Mouse (Mus musculus) kidney, embryonic 15.5 days (tissue): ENCODE data around the gene Mcfd2. TPM values are rescaled to one million over a fixed set of nuclear protein-coding genes. Genes with fewer than 3 reads are reported as not detected.

ENCODE experiments used
- ATAC-seq: fragments of 200-750 bp; cut with Nextera tagmentation; replicated peaks from 2 replicates; pipeline ENCODE4 v1.8.0; 2017; ENCODE audit warnings: moderate TSS enrichment; ENCODE audit not compliant: low FRiP score
- H3K27ac ChIP-seq: fragments of 300-500 bp; sonication (generic); 2 replicates; pipeline ENCODE4 v1.5.1; 2015; ENCODE audit warnings: mild to moderate bottlenecking, inconsistent platforms
- H3K27me3 ChIP-seq: fragments of 300-500 bp; sonication (generic); 2 replicates; pipeline ENCODE4 v1.6.1; 2015; ENCODE audit warnings: inconsistent platforms
- H3K36me3 ChIP-seq: fragments of 300-500 bp; sonication (generic); 2 replicates; pipeline ENCODE4 v1.6.1; 2015; ENCODE audit warnings: inconsistent platforms
- H3K4me1 ChIP-seq: fragments of 300-500 bp; sonication (generic); 2 replicates; pipeline ENCODE4 v1.6.1; 2015; ENCODE audit warnings: inconsistent platforms
- H3K4me2 ChIP-seq: fragments of 300-500 bp; sonication (generic); 2 replicates; pipeline ENCODE4 v1.6.1; 2015; ENCODE audit warnings: moderate library complexity, mild to moderate bottlenecking, inconsistent platforms
- H3K4me3 ChIP-seq: fragments of 300-500 bp; sonication (generic); replicated peaks from 2 replicates; pipeline ENCODE4 v1.5.1; 2015; ENCODE audit warnings: mild to moderate bottlenecking, inconsistent platforms
- H3K9ac ChIP-seq: fragments of 300-500 bp; sonication (generic); 2 replicates; pipeline ENCODE4 v1.6.1; 2015; ENCODE audit warnings: mild to moderate bottlenecking, inconsistent platforms
- H3K9me3 ChIP-seq: fragments of 300-500 bp; sonication (generic); replicated peaks from 2 replicates; pipeline ENCODE4 v1.6.1; 2016; ENCODE audit warnings: inconsistent platforms
- WGBS: fragments of 180-500 bp; shearing (Covaris S2); methylation state at CpG from one replicate; pipeline ENCODE4 v1.1.7; 2015; ENCODE audit warnings: mixed read lengths; 5-methylcytosine and 5-hydroxymethylcytosine counted together
- polyA plus RNA-seq: library from polyadenylated mRNA; unstranded; fragments of >200 nt; fragmentation: Nextera tagmentation; extraction: Ambion mirVana; gene quantifications from 2 replicates; pipeline ENCODE4 v1.2.1, GENCODE M21; 2015

Gene Mcfd2
- polyA plus RNA-seq, 1 experiment from 2014 or later, result 110 TPM

- Histone ChIP-seq H3K27ac (peak overlapping the region; percentile 80), H3K4me2 (peak overlapping the region; percentile 82), H3K9ac (peak overlapping the region; percentile 99), H3K27me3 (no peaks in the 10 kb centered on the region), H3K9me3 (no peaks in the 10 kb centered on the region), H3K4me1 (peaks cover 20% of the 10 kb centered on the region), H3K4me3 (peak overlapping the region; percentile 96), H3K36me3 (peaks cover 36% of the 10 kb centered on the region)
- peak; percentile 79 for ATAC-seq
- 5% methylated on average over 28 of the region's 28 CpGs for WGBS
These were observed 576 bp downstream of the Mcfd2 start for GRCm38 (mm10) chr17:87264927-87265791.

GRCm38 (mm10) chr17:87264054-87264830 lies 1.5 kb downstream of the Mcfd2 start:
- 83% methylated on average over 11 of the region's 11 CpGs for WGBS
- Histone ChIP-seq H3K4me1 (peaks cover 20% of the 10 kb centered on the region), H3K9me3 (no peaks in the 10 kb centered on the region), H3K4me3 (peak overlapping the region; percentile 96), H3K27ac (no peak overlapping the region), H3K4me2 (peak overlapping the region; percentile 82), H3K36me3 (peaks cover 45% of the 10 kb centered on the region), H3K27me3 (no peaks in the 10 kb centered on the region), H3K9ac (0 out of 2 replicates have a peak overlapping the region, but pooled peaks have one; percentile 99)
- no peak for ATAC-seq

DNA sequence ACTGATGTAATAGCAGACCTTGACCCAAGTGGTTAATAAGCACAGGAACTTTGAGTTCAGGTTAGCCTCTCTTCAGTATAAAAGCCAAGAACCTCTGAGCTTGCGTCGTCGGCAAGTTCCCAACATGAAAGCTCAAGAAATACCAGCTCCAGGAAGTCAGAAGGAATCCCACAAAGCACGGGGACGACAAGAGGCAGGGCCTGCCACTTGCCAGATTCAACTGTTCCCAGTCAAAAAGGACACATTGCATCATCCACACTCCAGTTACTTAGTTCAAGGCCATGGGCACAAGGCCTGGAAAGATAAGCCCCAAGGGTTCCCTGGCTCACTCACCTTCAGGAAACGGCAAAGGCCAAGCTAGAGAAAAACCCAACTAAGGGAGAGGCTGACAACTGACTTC lies 2.3 kb downstream of the Mcfd2 start:
- no peaks in the 10 kb centered on the region for H3K27me3 ChIP-seq
- H3K36me3 ChIP-seq, result peaks cover 48% of the 10 kb centered on the region
- WGBS, result 92% methylated on average over 6 of the region's 6 CpGs
- H3K9ac ChIP-seq, result no peak overlapping the region
- no peak overlapping the region for H3K4me2 ChIP-seq
- peaks cover 20% of the 10 kb centered on the region for H3K4me1 ChIP-seq
- H3K4me3 ChIP-seq, result no peak overlapping the region
- no peak overlapping the region for H3K27ac ChIP-seq
- ATAC-seq, result no peak
- no peaks in the 10 kb centered on the region for H3K9me3 ChIP-seq

GRCm38 (mm10) chr17:87255672-87256071 lies 10.1 kb downstream of the Mcfd2 start:
- H3K36me3 ChIP-seq, result peaks cover 68% of the 10 kb centered on the region
- ATAC-seq, result no peak
- H3K4me1 ChIP-seq, result no peaks in the 10 kb centered on the region
- no peaks in the 10 kb centered on the region for H3K27me3 ChIP-seq
- no peak overlapping the region for H3K4me3 ChIP-seq
- no peak overlapping the region for H3K4me2 ChIP-seq
- WGBS, result 86% methylated on average over 16 of the region's 16 CpGs
- no peak overlapping the region for H3K27ac ChIP-seq
- no peak overlapping the region for H3K9ac ChIP-seq
- no peaks in the 10 kb centered on the region for H3K9me3 ChIP-seq

DNA sequence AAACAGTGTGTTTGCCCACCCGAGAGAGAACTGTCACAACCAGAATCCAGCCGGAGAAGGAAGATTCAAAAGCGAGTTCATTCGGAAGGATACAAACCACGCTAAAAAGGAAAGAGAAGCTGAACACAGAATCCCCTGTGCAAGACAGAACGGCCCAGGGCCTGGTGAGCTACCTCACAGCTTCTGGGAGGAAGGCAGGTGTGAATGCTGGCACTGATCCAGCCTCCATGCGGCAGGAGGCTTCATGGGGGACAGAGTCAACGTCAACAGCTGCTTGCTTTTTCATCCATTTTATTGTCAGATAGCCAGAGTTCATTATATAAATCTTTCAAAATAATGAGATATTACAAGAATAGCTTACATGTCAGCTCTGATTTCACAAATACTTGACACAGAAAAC lies 11.4 kb downstream of the Mcfd2 start:
- Histone ChIP-seq H3K27ac (no peak overlapping the region), H3K9me3 (no peaks in the 10 kb centered on the region), H3K9ac (no peak overlapping the region), H3K27me3 (no peaks in the 10 kb centered on the region), H3K4me1 (no peaks in the 10 kb centered on the region), H3K36me3 (peaks cover 55% of the 10 kb centered on the region), H3K4me3 (no peak overlapping the region), H3K4me2 (no peak overlapping the region)
- no peak for ATAC-seq
- 78% methylated on average over 8 of the region's 8 CpGs for whole genome bisulfite sequencing

GRCm38 (mm10) chr17:87246103-87246502 lies 19.6 kb downstream of the Mcfd2 start:
- Histone ChIP-seq H3K4me1 (peaks cover 25% of the 10 kb centered on the region), H3K36me3 (no peaks in the 10 kb centered on the region), H3K4me2 (no peak overlapping the region), H3K9me3 (0 out of 2 replicates have a peak, but pooled peaks cover 4% of the 10 kb centered on the region), H3K27ac (peak overlapping the region; percentile 82; the same call in 1 of the 2 replicates), H3K4me3 (no peak overlapping the region), H3K27me3 (no peaks in the 10 kb centered on the region), H3K9ac (no peak overlapping the region)
- 66% methylated on average over 9 of the region's 9 CpGs for WGBS
- no peak for ATAC-seq

DNA sequence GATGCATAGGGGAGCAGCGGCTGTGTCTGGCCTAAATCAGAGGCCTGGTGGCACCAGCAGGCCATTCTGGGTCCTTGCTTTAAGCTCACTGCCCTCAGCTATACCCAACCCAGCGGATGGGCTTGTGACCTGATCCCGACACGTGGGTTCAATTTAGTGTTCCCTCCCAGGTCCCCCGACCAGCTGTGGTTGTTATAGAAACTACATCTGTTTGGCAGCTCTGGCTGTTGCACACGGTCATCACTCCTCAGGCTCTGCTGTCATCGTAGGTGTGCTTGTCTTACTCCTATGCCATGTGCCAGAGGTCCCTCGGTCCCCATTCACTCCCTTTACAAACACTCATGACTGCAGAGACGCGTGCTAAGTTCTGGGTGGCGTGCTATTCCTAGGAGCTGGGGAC lies 27.9 kb downstream of the Mcfd2 start:
- Histone ChIP-seq H3K4me3 (no peak overlapping the region), H3K4me1 (peaks cover 5% of the 10 kb centered on the region; the same call in 1 of the 2 replicates), H3K36me3 (no peaks in the 10 kb centered on the region), H3K27ac (no peak overlapping the region), H3K9me3 (0 out of 2 replicates have a peak, but pooled peaks cover 4% of the 10 kb centered on the region), H3K27me3 (no peaks in the 10 kb centered on the region), H3K4me2 (no peak overlapping the region), H3K9ac (no peak overlapping the region)
- no peak for ATAC-seq
- 75% methylated on average over 11 of the region's 11 CpGs for WGBS

- H3K4me3 ChIP-seq, result no peak overlapping the region
- H3K9ac ChIP-seq, result no peak overlapping the region
- H3K36me3 ChIP-seq, result no peaks in the 10 kb centered on the region
- H3K27me3 ChIP-seq, result no peaks in the 10 kb centered on the region
- no peak overlapping the region for H3K27ac ChIP-seq
- H3K9me3 ChIP-seq, result 0 out of 2 replicates have a peak, but pooled peaks cover 4% of the 10 kb centered on the region
- 38% methylated on average over 18 of the region's 18 CpGs for WGBS
- no peak overlapping the region for H3K4me2 ChIP-seq
- peaks cover 5% of the 10 kb centered on the region; the same call in 1 of the 2 replicates for H3K4me1 ChIP-seq
- ATAC-seq, result peak; percentile 30; the same call in 1 of the 2 replicates
These were observed 28.7 kb downstream of the Mcfd2 start for GRCm38 (mm10) chr17:87236725-87237650.

DNA sequence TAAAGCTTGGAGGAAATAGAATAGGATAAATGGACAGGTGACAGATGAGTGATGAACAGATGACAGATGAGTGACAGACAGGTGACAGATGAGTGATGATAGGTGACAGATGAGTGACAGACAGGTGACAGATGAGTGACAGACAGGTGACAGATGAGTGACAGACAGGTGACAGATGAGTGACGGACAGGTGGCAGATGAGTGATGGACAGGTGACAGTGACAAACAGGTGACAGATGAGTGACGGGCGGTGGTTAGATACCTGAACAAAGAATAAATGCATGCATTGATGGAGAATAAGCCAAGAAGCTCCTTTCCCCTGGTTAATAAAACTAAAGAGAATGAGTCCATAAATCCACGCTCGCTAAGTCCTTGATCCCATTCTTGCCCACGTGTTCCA lies 30.7 kb downstream of the Mcfd2 start:
- WGBS, result 86% methylated on average over 6 of the region's 6 CpGs
- no peak overlapping the region for H3K4me3 ChIP-seq
- ATAC-seq, result no peak
- no peaks in the 10 kb centered on the region for H3K27me3 ChIP-seq
- no peaks in the 10 kb centered on the region for H3K9me3 ChIP-seq
- no peak overlapping the region for H3K4me2 ChIP-seq
- H3K4me1 ChIP-seq, result peaks cover 5% of the 10 kb centered on the region; the same call in 1 of the 2 replicates
- H3K27ac ChIP-seq, result no peak overlapping the region
- no peak overlapping the region for H3K9ac ChIP-seq
- H3K36me3 ChIP-seq, result no peaks in the 10 kb centered on the region

GRCm38 (mm10) chr17:87227878-87228277 lies 37.9 kb downstream of the Mcfd2 start:
- no peaks in the 10 kb centered on the region for H3K27me3 ChIP-seq
- no peak overlapping the region for H3K4me3 ChIP-seq
- WGBS, result 67% methylated on average over 4 of the region's 4 CpGs
- H3K9ac ChIP-seq, result no peak overlapping the region
- no peak for ATAC-seq
- H3K27ac ChIP-seq, result no peak overlapping the region
- no peak overlapping the region for H3K4me2 ChIP-seq
- peaks cover 16% of the 10 kb centered on the region for H3K4me1 ChIP-seq
- H3K9me3 ChIP-seq, result no peaks in the 10 kb centered on the region
- H3K36me3 ChIP-seq, result no peaks in the 10 kb centered on the region

GRCm38 (mm10) chr17:87226079-87226640 lies 39.6 kb downstream of the Mcfd2 start:
- WGBS, result 51% methylated on average over 10 of the region's 10 CpGs
- no peak overlapping the region for H3K9ac ChIP-seq
- peaks cover 16% of the 10 kb centered on the region for H3K4me1 ChIP-seq
- no peak overlapping the region for H3K4me3 ChIP-seq
- H3K36me3 ChIP-seq, result no peaks in the 10 kb centered on the region
- no peak overlapping the region for H3K27ac ChIP-seq
- ATAC-seq, result no peak; the same call in 1 of the 2 replicates
- no peaks in the 10 kb centered on the region for H3K27me3 ChIP-seq
- H3K4me2 ChIP-seq, result no peak overlapping the region
- H3K9me3 ChIP-seq, result no peaks in the 10 kb centered on the region
